7 mouse cellular contexts compared by ENCODE assay signal in genomic region chr17:69120533-69121358, GRCm38 (mm10). TPM values are rescaled to one million over a fixed set of nuclear protein-coding genes. Genes with fewer than 3 reads are reported as not detected.
DNase-seq lines count a peak whose midpoint lies in the region; ATAC-seq and TF ChIP-seq lines count a peak whose summit lies in the region.

No protein-coding gene starts in this region.

- H3K79me2 ChIP-seq in myocyte (ENCODE audit: control insufficient read depth, insufficient read depth) = no peaks in the 10 kb centered on the region

- 4% methylated on average over 19 of the region's 19 CpGs for WGBS in forebrain, embryonic 13.5 days
- WGBS in limb, embryonic 11.5 days = 8% methylated on average over 19 of the region's 19 CpGs

- H3K36me3 ChIP-seq in ES-E14 (ENCODE audit: control insufficient read depth, insufficient read depth, low read length, poor library complexity, severe bottlenecking) = no peaks in the 10 kb centered on the region
- H3K36me3 ChIP-seq in forebrain, embryonic 13.5 days (ENCODE audit: poor library complexity, severe bottlenecking) = no peaks in the 10 kb centered on the region
- no peaks in the 10 kb centered on the region for H3K36me3 ChIP-seq in limb, embryonic 11.5 days (ENCODE audit: control insufficient read depth, insufficient read depth, low read length)
- H3K36me3 ChIP-seq in myocyte (ENCODE audit: control insufficient read depth, insufficient read depth) = no peaks in the 10 kb centered on the region

- H3K27ac ChIP-seq in ES-E14 (ENCODE audit: insufficient read depth, low read depth, low read length, poor library complexity, severe bottlenecking) = no peak overlapping the region
- H3K27ac ChIP-seq in forebrain, embryonic 13.5 days = no peak overlapping the region
- no peak overlapping the region for H3K27ac ChIP-seq in limb, embryonic 11.5 days (replicated peaks; ENCODE audit: low read depth, low read length)

- peak; percentile 50 for DNase-seq in ES-E14 (ENCODE audit: low read depth, low spot score)
- DNase-seq in brain, adult 2 months (ENCODE audit: low read depth, low spot score) = peak; percentile 72
- peak; percentile 61 for DNase-seq in limb, embryonic 11.5 days (ENCODE audit: low spot score)
- DNase-seq in frontal cortex, postnatal 10 days (ENCODE audit: low spot score in 2 of 2) = no peak
- DNase-seq in urinary bladder, postnatal 36 days (ENCODE audit: low spot score in 2 of 2) = no peak

- in situ Hi-C loops in ES-E14 (cut with MboI; ENCODE audit: low sequenced_read_pairs in 2 of 2, unreplicated experiment in 2 of 2) = no loop called here

- no peak for TF ChIP-seq POLR2A in myocyte (IDR thresholded peaks at IDR 0.05; ENCODE audit: insufficient read length, low read depth)

- peak overlapping the region; percentile 59 for H3K4me2 ChIP-seq in forebrain, embryonic 13.5 days
- peak overlapping the region; percentile 39 for H3K4me2 ChIP-seq in limb, embryonic 11.5 days (ENCODE audit: low read depth, severe bottlenecking)
- peak overlapping the region; percentile 2 for H3K4me2 ChIP-seq in myocyte (ENCODE audit: low read depth)

- no peak overlapping the region for H3K4me3 ChIP-seq in ES-E14 (ENCODE audit: insufficient read depth in 1 of 2, low read depth in 1 of 2, low read length in 2 of 2, poor library complexity in 1 of 2, severe bottlenecking in 1 of 2)
- peak overlapping the region; percentile 21 for H3K4me3 ChIP-seq in forebrain, embryonic 13.5 days
- H3K4me3 ChIP-seq in limb, embryonic 11.5 days (ENCODE audit: low read depth, low read length) = peak overlapping the region; percentile 3; the same call in 1 of the 2 replicates
- no peak overlapping the region for H3K4me3 ChIP-seq in myocyte

- no peaks in the 10 kb centered on the region for H3K9me3 ChIP-seq in ES-E14 (ENCODE audit: control insufficient read depth, insufficient read depth, low read depth, low read length)
- no peaks in the 10 kb centered on the region for H3K9me3 ChIP-seq in forebrain, embryonic 13.5 days (replicated peaks)
- no peaks in the 10 kb centered on the region for H3K9me3 ChIP-seq in limb, embryonic 11.5 days (ENCODE audit: control insufficient read depth, low read length)

- H3K9ac ChIP-seq in ES-E14 (ENCODE audit: insufficient read depth, low read depth, low read length, poor library complexity, severe bottlenecking) = no peak overlapping the region
- H3K9ac ChIP-seq in forebrain, embryonic 13.5 days = no peak overlapping the region
- no peak overlapping the region for H3K9ac ChIP-seq in limb, embryonic 11.5 days (ENCODE audit: low read length)

- peak; percentile 74 for ATAC-seq in forebrain, embryonic 13.5 days
- ATAC-seq in limb, embryonic 11.5 days (ENCODE audit: insufficient number of reproducible peaks, low FRiP score, low TSS enrichment, low read depth) = 0 out of 2 replicates have a peak, but pooled peaks have one; percentile 48

- no peaks in the 10 kb centered on the region for H3K27me3 ChIP-seq in forebrain, embryonic 13.5 days
- no peaks in the 10 kb centered on the region for H3K27me3 ChIP-seq in limb, embryonic 11.5 days (ENCODE audit: control insufficient read depth, insufficient read depth, low read length)
- H3K27me3 ChIP-seq in myocyte (ENCODE audit: control insufficient read depth, insufficient read depth, insufficient read length) = no peaks in the 10 kb centered on the region

- peaks cover 1 to 3% of the 10 kb centered on the region in 2 experiments; a peak in 1 of 4 replicates for H3K4me1 ChIP-seq in ES-E14 (ENCODE audit: control insufficient read depth in 2 of 2, insufficient read depth in 2 of 2, low read length in 2 of 2, poor library complexity in 1 of 2)
- H3K4me1 ChIP-seq in forebrain, embryonic 13.5 days = peaks cover 25% of the 10 kb centered on the region
- H3K4me1 ChIP-seq in limb, embryonic 11.5 days (ENCODE audit: control insufficient read depth, insufficient read depth, low read length) = no peaks in the 10 kb centered on the region

- no peak overlapping the region for H3ac ChIP-seq in myocyte (ENCODE audit: control insufficient read depth, insufficient read length)

TF ChIP-seq in ES-E14, 5 proteins besides CTCF, POLR2A, EP300 and RAD21:
- TF ChIP-seq CHD2 (IDR thresholded peaks at IDR 0.05; ENCODE audit: low read depth, low read length) = no peak

TF ChIP-seq in myocyte, 11 proteins besides CTCF, POLR2A, EP300 and RAD21:
- TF ChIP-seq CEBPB (IDR thresholded peaks at IDR 0.05; ENCODE audit: insufficient read depth, poor library complexity, severe bottlenecking) (no peak), SRF (IDR thresholded peaks at IDR 0.05; ENCODE audit: control insufficient read depth, insufficient read length, low read depth) (no peak), POLR2AphosphoS2 (IDR thresholded peaks at IDR 0.05; ENCODE audit: insufficient read length, low read depth) (no peak), E2F4 (IDR thresholded peaks at IDR 0.05; ENCODE audit: insufficient read depth) (no peak), MAX (IDR thresholded peaks at IDR 0.05; ENCODE audit: low read depth) (no peak), MYOG (IDR thresholded peaks at IDR 0.05; ENCODE audit: control insufficient read depth in 1 of 3, insufficient read depth in 1 of 3, insufficient read length in 2 of 3, low read depth in 2 of 3) (no peak), MYOD1 (IDR thresholded peaks at IDR 0.05; ENCODE audit: control insufficient read depth in 1 of 3, insufficient read length in 2 of 3, low read depth in 2 of 3) (no peak), USF1 (IDR thresholded peaks at IDR 0.05; ENCODE audit: low read depth) (no peak), TCF12 (IDR thresholded peaks at IDR 0.05; ENCODE audit: insufficient read depth, poor library complexity, severe bottlenecking) (no peak), REST (IDR thresholded peaks at IDR 0.05; ENCODE audit: insufficient read depth, insufficient read length) (no peak), TCF3 (IDR thresholded peaks at IDR 0.05; ENCODE audit: insufficient read length, low read depth) (no peak)

RNA-seq across cellular contexts. Expression of gene Epb41l3, which starts 45.3 kb away (rescaled TPM):
- total RNA-seq in ES-E14 (2012; rRNA removed) = 11.6 and 16.8 TPM in 2 replicates
- polyA plus RNA-seq in forebrain, embryonic 13.5 days (2015; fragmentation: Nextera tagmentation; extraction: Ambion mirVana) = 55.0 and 56.9 TPM in 2 replicates
- 72.2 and 78.6 TPM in 2 replicates for polyA plus RNA-seq in limb, embryonic 11.5 days (2014; fragmentation: Nextera tagmentation; extraction: Ambion mirVana)
- 19.5 TPM for polyA plus RNA-seq in myocyte (2012; fragmentation: generic; extraction: Trizol)

Comparison
In these comparisons a context has a peak if more than half of its experiments do, and no peak if none do; other contexts are left out.
1. DNase-seq: peak in ES-E14 (single experiment), brain, adult 2 months (single experiment) and limb, embryonic 11.5 days (single experiment); none in frontal cortex, postnatal 10 days (0 of 2) and urinary bladder, postnatal 36 days (0 of 2).
2. H3K4me3 ChIP-seq: peak in forebrain, embryonic 13.5 days (single experiment) and limb, embryonic 11.5 days (single experiment); none in ES-E14 (0 of 2) and myocyte (single experiment).
3. H3K4me2 ChIP-seq: peak in every context shown above with its lines; median percentile 59 in forebrain, embryonic 13.5 days; 39 in limb, embryonic 11.5 days; 2 in myocyte.